Mouse (Mus musculus) heart, postnatal 0 days (tissue): Measurements from ENCODE around the gene Ptpro.

ENCODE experiments used
- CTCF ChIP-seq: IDR thresholded peaks from 2 replicates; pipeline ENCODE4 v1.5.1; 2016; ENCODE audit warnings: antibody characterized with exemption, control low read depth, low read depth
- EP300 ChIP-seq: IDR thresholded peaks from 2 replicates; pipeline ENCODE4 v1.6.1; 2016; ENCODE audit warnings: antibody characterized with exemption, low read depth

DNA sequence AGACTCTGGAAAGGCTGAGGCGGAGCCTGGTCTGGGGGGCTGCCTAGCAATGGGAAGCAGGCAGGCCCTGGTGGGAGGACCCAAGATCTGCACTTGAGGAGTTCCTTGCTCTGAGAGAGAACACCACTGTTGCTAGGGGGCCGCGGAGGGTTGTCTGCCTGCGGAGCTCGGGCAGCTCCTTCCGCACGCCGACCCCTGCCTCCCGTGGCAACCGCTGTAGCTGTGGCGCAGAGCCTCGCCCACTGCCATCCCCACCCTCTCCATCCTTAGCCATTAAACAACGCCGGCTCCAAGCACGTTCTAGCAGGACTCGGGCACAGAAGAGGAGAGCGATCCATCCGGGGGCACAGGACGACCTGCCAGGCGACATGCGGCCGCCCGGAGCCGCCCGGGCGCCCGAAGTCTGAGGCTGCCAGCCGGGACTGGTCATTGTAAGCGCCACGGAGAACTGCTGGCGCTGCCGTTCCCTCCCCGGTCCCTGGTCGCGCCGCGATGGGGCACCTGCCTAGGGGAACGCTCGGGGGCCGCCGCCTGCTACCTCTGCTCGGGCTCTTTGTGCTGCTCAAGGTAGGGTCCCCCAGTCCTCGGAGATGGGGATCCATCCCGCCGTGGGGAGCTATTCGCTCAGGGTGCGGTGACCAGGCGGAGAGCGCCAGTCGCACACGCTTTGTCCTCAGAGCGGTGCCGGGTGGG is at the start of gene Ptpro:
- TF ChIP-seq CTCF = no peak
- TF ChIP-seq EP300 = no peak
